Mouse (Mus musculus) layer of hippocampus, adult 2 months (tissue): Measurements from ENCODE around the gene Ip6k1. TPM values are rescaled to one million over a fixed set of nuclear protein-coding genes. Genes with fewer than 3 reads are reported as not detected.

Source experiments
- DNase-seq, 2 experiments: peaks; one replicate each; pipeline ENCODE4 v3.0.0; 2022; ENCODE audit warnings: low spot score in 2 of 2
- H3K27ac ChIP-seq: fragments of 200-600 bp; 2 replicates; pipeline ENCODE4 v1.8.1; 2022
- H3K4me3 ChIP-seq: fragments of 200-600 bp; 2 replicates; pipeline ENCODE4 v1.8.1; 2022; ENCODE audit warnings: mild to moderate bottlenecking
- CTCF ChIP-seq: fragments of 200-600 bp; conservative IDR thresholded peaks from 2 replicates; pipeline ENCODE4 v1.8.1; 2022; ENCODE audit warnings: antibody characterized with exemption, mild to moderate bottlenecking, moderate library complexity
- microRNA-seq, 2 experiments: library from miRNA; unstranded; fragments of <30 nt; microRNA quantifications; one replicate each; pipeline ENCODE4 v1.2.0; 2021
- total RNA-seq, 2 experiments: library from RNA; stranded (reverse); gene quantifications; 2 replicates each; pipeline ENCODE4 v1.2.3; 2021

The Ip6k1 gene
- total RNA-seq, 2 experiments from 2014 or later: 222 to 228 TPM

DNA sequence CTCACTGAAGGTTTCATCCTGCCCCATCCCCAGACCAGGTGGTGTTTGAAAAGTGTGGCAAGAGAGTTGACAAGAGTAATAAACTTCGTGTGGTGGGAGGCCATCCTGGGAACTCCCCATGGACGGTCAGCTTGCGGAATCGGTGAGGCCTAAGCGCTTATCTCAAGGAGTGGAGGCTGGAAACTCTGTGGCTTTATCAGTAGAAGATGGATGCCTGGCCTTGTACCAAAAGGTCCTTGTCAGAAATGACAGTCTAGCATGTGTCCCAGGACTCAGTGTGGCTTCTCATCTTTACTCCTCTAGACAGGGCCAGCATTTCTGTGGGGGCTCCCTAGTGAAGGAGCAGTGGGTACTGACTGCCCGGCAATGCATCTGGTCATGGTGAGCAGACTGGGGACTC is 81.3 kb downstream of the Ip6k1 start:
- no peak overlapping the region for H3K4me3 ChIP-seq
- no peak for DNase-seq
- no peak overlapping the region for H3K27ac ChIP-seq
- TF ChIP-seq CTCF: no peak

DNA sequence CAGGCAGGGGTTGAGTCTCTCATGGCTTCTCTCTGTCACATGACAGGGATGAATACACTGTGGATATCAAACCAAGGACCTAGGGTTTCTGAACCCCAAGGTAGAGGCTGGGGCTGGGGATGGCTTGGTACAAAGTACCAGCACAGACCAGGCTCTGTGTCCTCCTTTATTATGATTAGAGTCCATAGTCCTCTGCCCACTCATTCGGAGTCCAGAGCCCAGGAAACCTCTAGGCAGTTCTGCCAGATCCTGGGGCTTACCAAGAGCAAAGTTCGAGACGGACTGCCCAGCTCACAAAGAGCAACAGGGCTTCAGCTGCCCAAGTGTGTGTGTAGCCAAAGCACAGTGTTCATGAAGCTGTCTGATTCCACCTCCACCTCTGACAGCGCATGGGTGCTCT is 83.0 kb downstream of the Ip6k1 start:
- no peak overlapping the region for H3K27ac ChIP-seq
- TF ChIP-seq CTCF: no peak
- DNase-seq: no peak
- H3K4me3 ChIP-seq: no peak overlapping the region

DNA sequence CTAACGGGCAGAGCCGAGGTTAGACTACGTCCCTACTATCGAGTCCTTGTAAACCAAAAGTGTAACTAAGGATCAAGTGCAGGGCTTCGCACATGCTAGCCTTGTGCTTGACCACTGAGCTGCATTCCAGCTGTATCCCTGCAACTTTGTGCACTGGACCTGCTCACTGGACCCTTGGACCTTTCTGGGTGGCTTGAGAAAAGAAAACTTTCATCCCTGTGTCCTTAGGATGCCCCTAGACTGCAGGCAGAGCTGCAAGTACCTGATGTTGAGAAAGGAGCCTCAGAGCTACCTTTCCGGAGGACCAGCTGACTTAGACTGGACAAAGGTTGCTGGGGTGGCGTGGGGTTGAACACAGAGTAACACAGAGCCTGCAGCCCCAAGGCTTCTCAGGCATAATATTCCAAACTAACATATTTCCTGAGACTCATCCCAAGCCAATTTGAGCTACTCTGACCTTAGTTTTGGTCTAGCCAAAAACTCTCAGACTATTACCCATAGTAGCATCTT is 88.4 kb downstream of the Ip6k1 start:
- no peak for DNase-seq
- H3K27ac ChIP-seq: no peak overlapping the region
- no peak overlapping the region for H3K4me3 ChIP-seq
- TF ChIP-seq CTCF: no peak

DNA sequence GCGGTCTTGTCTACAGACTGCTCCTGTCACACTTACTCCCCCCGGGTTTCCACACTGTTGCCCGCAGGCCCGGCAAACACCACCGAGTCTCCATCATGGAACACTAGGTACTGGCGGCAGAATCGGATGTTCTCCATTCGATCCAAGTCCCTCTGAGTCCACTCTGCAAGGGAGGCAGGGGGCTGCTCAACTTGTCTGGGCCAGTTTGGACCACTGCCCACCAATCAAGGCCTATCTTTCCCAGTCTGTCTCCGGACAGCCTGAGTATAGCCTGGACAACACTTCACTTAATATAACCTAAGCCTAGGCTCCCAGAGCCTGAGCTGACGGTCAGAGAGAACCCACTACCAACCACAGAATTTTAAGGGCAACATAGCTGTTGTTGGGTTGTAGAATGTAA is 91.3 kb downstream of the Ip6k1 start:
- no peak for TF ChIP-seq CTCF

DNA sequence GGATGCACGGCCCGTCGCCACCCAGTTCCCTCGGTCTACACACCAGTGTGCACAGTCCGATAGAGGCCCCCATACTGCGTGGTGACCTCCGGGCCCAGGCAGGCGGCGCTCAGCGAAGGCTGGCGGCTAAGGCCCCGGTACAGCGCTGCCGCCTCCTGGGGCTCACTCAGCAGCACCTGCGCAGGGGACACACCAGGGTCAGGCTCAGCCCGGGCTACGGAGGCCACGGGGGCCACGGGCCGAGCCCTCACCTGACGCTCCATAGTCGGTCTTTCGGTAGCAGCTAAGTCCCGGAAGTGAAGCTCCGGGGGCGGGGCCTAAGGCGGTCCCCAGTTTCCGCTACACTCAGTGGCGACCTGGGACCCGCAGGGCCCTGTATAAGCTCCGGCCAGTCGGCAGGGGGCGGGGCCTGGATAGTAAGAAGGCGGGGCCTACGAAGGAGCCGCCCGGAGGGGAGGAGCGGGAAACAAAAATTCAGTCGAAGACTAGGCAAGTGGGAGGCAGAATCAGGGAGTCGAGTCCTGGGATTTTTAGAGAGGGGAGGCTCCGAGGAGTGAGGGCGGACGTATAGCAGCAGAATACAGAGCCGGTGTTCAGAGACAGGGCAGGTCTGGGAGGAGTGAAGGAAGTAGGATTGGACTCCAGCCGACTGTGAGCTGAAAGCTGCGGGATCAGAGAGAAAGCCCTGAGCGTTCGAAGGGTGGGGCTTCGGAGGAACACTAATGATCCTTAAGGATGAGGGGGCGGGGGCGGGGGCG is 92.1 kb downstream of the Ip6k1 start, which contains the start of gene Apeh:
TSS of gene Apeh (minus strand) at position 423 of the 758 bp plus-strand sequence.
- peak; percentile 52 for TF ChIP-seq CTCF
- Histone ChIP-seq H3K27ac (peak within 1 kb of the TSS; percentile 86), H3K4me3 (peak within 1 kb of the TSS; percentile 65)
- peak; percentile 82 to 87 for DNase-seq

More for the DNA sequence above, 91.3 kb downstream of the Ip6k1 start:
- H3K27ac ChIP-seq: peak overlapping the region; percentile 86
- DNase-seq: no peak
- H3K4me3 ChIP-seq: peak overlapping the region; percentile 65

DNA sequence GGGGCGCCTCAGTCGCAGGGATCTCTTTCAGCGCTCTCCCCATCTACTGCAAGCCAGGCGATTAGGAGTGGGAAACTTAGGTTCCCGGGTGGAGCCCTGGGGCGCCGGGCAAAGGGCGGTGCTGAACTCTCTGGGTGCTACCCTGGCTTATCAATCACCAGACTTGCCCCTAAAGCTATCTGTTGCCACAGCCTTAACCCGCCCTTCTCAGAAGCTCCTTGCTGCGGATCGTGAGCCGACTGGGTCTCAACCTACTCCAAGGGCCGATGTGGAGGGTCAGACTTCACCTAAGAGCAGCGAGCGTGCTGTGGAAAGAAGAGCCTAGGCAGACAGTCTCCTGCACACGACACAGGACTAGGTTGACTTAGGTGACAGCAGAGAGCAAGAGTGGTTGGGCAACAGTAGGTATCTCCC is 92.7 kb downstream of the Ip6k1 start:
- no peak for DNase-seq
- Histone ChIP-seq H3K4me3 (peak overlapping the region; percentile 65), H3K27ac (peak overlapping the region; percentile 86)
- TF ChIP-seq CTCF: no peak

DNA sequence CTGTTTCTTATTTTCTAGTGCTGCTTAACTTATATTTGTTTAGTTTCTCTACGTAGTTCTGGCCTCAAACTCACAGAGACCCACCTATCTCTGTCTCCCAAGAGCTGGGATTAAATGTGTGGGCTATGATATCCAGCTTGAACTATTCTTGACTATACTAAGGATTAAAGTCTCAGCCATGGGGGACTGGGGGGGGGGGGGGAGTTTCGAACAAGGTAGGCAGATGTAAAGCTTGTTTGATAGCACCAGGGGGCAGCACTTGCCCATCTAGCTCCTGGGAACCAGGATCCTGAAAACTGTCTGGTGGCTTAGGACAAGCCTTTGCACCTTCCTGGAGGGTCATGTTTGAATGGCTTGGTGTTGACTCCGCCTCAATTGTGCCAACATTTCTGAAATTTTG is 93.2 kb downstream of the Ip6k1 start:
- peak overlapping the region; percentile 86; the same call in 1 of the 2 replicates for H3K27ac ChIP-seq
- DNase-seq: peak in 1 of 2 experiments; percentile 73
- H3K4me3 ChIP-seq: peak overlapping the region; percentile 65
- peak; percentile 83 for TF ChIP-seq CTCF

DNA sequence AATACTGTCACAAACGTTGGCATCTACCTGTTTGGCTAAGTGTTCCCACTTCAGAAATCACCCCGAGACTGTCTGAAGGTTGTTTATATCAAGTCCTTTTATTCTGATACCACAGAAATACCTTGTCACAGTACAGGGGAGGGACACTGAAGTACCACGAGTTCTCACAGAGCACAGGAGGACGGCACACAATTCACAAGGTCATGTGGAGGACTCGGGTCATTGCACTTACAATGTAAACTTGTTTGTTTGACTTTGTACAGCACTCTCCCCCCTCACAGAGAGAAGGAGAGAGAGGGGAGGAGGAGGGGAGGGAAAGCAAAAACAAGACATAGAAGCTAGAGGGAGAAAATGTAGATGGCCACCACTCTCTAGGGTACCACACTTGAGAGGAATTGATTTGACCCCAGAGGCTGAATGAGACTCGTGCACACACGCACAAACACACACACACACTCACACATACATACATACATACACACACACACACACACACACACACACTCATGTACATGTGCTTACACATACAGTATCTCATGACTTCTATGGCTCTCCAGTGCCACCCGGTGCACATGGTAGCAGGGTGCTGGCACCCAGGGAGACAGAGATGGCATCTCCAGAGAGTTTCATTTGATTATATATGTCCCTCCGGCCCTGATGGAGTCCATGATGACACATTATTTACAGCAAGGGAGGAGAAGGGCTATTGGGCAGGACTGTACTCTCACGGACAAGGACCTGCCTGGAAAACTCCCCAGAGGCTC is 93.8 kb downstream of the Ip6k1 start:
- DNase-seq: no peak
- no peak for TF ChIP-seq CTCF
- Histone ChIP-seq H3K4me3 (no peak overlapping the region), H3K27ac (no peak overlapping the region; the same call in 1 of the 2 replicates)

Small RNAs within 50 kb of the gene (microRNA-seq; reads per million reads assigned to microRNA genes)
- gene Mir7088: 0 reads per million in 2 experiments

Other genes starting within 250 kb of the Ip6k1 start
- 100 to 1,000 TPM; 141 to 159 TPM for gene Rbm5, start 231.5 kb upstream of the Ip6k1 start, total RNA-seq
- 10 to 100 TPM; 60.7 to 70.3 TPM for gene Rbm6, start 129.3 kb upstream of the Ip6k1 start, total RNA-seq
- gene Mon1a, start 114.3 kb upstream of the Ip6k1 start, total RNA-seq: 10 to 100 TPM; 26.9 to 27.6 TPM
- gene Mst1r, start 95.6 kb upstream of the Ip6k1 start, total RNA-seq: 1 to 10 TPM; 1.3 to 2.4 TPM
- gene Actl11, start 74.0 kb upstream of the Ip6k1 start, total RNA-seq: not detected
- gene Camkv, start 66.8 kb upstream of the Ip6k1 start, total RNA-seq: 100 to 1,000 TPM; 532 to 547 TPM
- gene Traip, start 52.4 kb upstream of the Ip6k1 start, total RNA-seq: 10 to 100 TPM; 23.1 to 23.9 TPM
- gene Uba7, start 27.0 kb upstream of the Ip6k1 start, total RNA-seq: 1 to 10 TPM; 5.4 to 5.7 TPM
- 1 to 10 TPM; 1.1 to 1.7 TPM for gene Gm20661, start 19.4 kb upstream of the Ip6k1 start, total RNA-seq
- 10 to 100 TPM in 1 of 2 experiments, 1 to 10 TPM in 1; 9.7 to 10.8 TPM for gene Inka1, start 16.6 kb upstream of the Ip6k1 start, total RNA-seq
- 1 to 10 TPM; 5.8 to 6.4 TPM for gene Cdhr4, start 10.0 kb upstream of the Ip6k1 start, total RNA-seq
- 1 to 10 TPM; 2.4 to 3.8 TPM for gene Gm20662, start 6.2 kb upstream of the Ip6k1 start, total RNA-seq
- 10 to 100 TPM; 17.5 to 17.7 TPM for gene Gmppb, start 46.7 kb downstream of the Ip6k1 start, total RNA-seq
- gene Amigo3, start 50.7 kb downstream of the Ip6k1 start, total RNA-seq: 1 to 10 TPM; 2.0 to 2.6 TPM
- gene Mst1, start 77.9 kb downstream of the Ip6k1 start, total RNA-seq: not detected
- gene Rnf123, start 80.8 kb downstream of the Ip6k1 start, total RNA-seq: 100 to 1,000 TPM in 1 of 2 experiments, 10 to 100 TPM in 1; 95.7 to 111 TPM
- gene Apeh, start 92.1 kb downstream of the Ip6k1 start, total RNA-seq: 10 to 100 TPM; 35.3 to 37.0 TPM
- 100 to 1,000 TPM; 236 to 246 TPM for gene Bsn, start 187.9 kb downstream of the Ip6k1 start, total RNA-seq